In the genomic region with DNA sequence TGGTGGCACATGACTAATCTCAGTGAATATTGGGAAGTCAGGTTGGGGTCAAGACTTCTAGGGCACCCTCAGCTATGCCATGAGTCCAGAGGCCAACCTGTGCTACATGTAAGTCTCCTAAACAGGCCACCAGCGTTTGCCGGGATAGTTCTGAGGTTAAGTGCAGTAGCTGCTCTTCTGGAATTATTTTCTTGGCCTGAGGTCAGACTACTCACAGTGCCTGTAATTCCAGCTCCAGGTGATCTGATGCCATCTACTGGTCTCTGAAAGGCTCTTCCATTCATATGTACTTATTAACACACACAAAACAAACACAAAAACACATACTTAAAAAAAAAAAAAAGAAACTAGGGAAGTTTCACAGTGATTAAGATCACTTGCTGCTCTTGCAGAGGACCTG, we compare ENCODE assay signal across 10 mouse cellular contexts. TPM values are rescaled to one million over a fixed set of nuclear protein-coding genes. Genes with fewer than 3 reads are reported as not detected.
A peak's percentile ranks its signal among the peaks of the same experiment; 100 is the strongest.
DNase-seq lines count a peak whose midpoint lies in the region; ATAC-seq and TF ChIP-seq lines count a peak whose summit lies in the region.
"Had no signal": no experiment of that assay in that cellular context is flagged by ENCODE, and none has a peak within 500 bp of the region (broad histone marks: within the 10 kb centered on the region; RNA-seq: fewer than 3 reads in every experiment).

No protein-coding gene starts in this region.

- H3K4me3 ChIP-seq in kidney, embryonic 16.5 days (ENCODE audit: low read length) = no peak overlapping the region
- no peak overlapping the region for H3K4me3 ChIP-seq in lung, embryonic 14.5 days (ENCODE audit: low read depth, low read length)
- H3K4me3 ChIP-seq: embryonic facial prominence, embryonic 12.5 days had no signal

- no peak overlapping the region for H3K4me2 ChIP-seq in kidney, embryonic 16.5 days (replicated peaks; ENCODE audit: low read depth, low read length)
- H3K4me2 ChIP-seq in lung, embryonic 14.5 days = no peak overlapping the region
- H3K4me2 ChIP-seq: embryonic facial prominence, embryonic 12.5 days had no signal

- H3K27ac ChIP-seq in kidney, embryonic 16.5 days (ENCODE audit: low read length) = no peak overlapping the region
- no peak overlapping the region for H3K27ac ChIP-seq in lung, embryonic 14.5 days (ENCODE audit: low read depth)
- H3K27ac ChIP-seq: embryonic facial prominence, embryonic 12.5 days had no signal

- H3K9ac ChIP-seq in kidney, embryonic 16.5 days (replicated peaks; ENCODE audit: low read length) = no peak overlapping the region
- no peak overlapping the region for H3K9ac ChIP-seq in lung, embryonic 14.5 days
- H3K9ac ChIP-seq: embryonic facial prominence, embryonic 12.5 days had no signal

- H3K27me3 ChIP-seq in kidney, embryonic 16.5 days (ENCODE audit: insufficient read depth, low read length) = no peaks in the 10 kb centered on the region
- no peaks in the 10 kb centered on the region for H3K27me3 ChIP-seq in lung, embryonic 14.5 days (ENCODE audit: insufficient read depth, low read length)
- H3K27me3 ChIP-seq: embryonic facial prominence, embryonic 12.5 days had no signal

- DNase-seq in CD4-positive, CD25-positive, alpha-beta regulatory T cell, adult 2 months (ENCODE audit: low read depth, low spot score) = peak; percentile 18
- DNase-seq in kidney, adult 18-20 months = peak; percentile 23
- DNase-seq in cerebellum, adult 9-11 months = peak; percentile 10
- peak; percentile 40 for DNase-seq in lung, embryonic 14.5 days
- no peak for DNase-seq in ovary, postnatal 14 days (ENCODE audit: low spot score)
- no peak for DNase-seq in neural tube, embryonic 10.5 days (ENCODE audit: extremely low spot score, low spot score)

- ATAC-seq in CD4-positive, CD25-positive, alpha-beta regulatory T cell, adult 4 months = no peak
- ATAC-seq in kidney, embryonic 16.5 days (ENCODE audit: low FRiP score, low TSS enrichment) = no peak
- no peak for ATAC-seq in lung, embryonic 14.5 days (ENCODE audit: insufficient read depth)
- ATAC-seq: midbrain, embryonic 16.5 days had no signal

- 0 out of 2 replicates have a peak, but pooled peaks have one; percentile 15 for TF ChIP-seq CTCF in lung, embryonic 14.5 days (IDR thresholded peaks at IDR 0.05; ENCODE audit: low read depth)

- H3K4me1 ChIP-seq in kidney, embryonic 16.5 days (ENCODE audit: insufficient read depth, low read length) = no peaks in the 10 kb centered on the region
- H3K4me1 ChIP-seq in lung, embryonic 14.5 days (ENCODE audit: insufficient read depth) = no peaks in the 10 kb centered on the region
- H3K4me1 ChIP-seq: embryonic facial prominence, embryonic 12.5 days had no signal

- 56% methylated on average over 2 of the region's 2 CpGs for WGBS in kidney, embryonic 16.5 days
- 55% methylated on average over 2 of the region's 2 CpGs for WGBS in lung, embryonic 14.5 days

- no peaks in the 10 kb centered on the region for H3K9me3 ChIP-seq in kidney, embryonic 16.5 days (ENCODE audit: low read length)
- no peaks in the 10 kb centered on the region for H3K9me3 ChIP-seq in lung, embryonic 14.5 days (ENCODE audit: low read depth, low read length)
- H3K9me3 ChIP-seq: embryonic facial prominence, embryonic 12.5 days had no signal

- peaks cover 63% of the 10 kb centered on the region for H3K36me3 ChIP-seq in kidney, embryonic 16.5 days (ENCODE audit: insufficient read depth, low read length)
- peaks cover 82% of the 10 kb centered on the region for H3K36me3 ChIP-seq in lung, embryonic 14.5 days (ENCODE audit: insufficient read depth)

RNA-seq across cellular contexts. Expression of a gene that starts 13.5 kb away (rescaled TPM):
- 100 to 1,000 TPM in 1 of 2 experiments, 10 to 100 TPM in 1; 78.7 to 103 TPM for polyA plus RNA-seq in CD4-positive, CD25-positive, alpha-beta regulatory T cell, adult 4 months (2017; shearing (Covaris generic))
- 181 TPM in 2 replicates for polyA plus RNA-seq in kidney, embryonic 16.5 days (2015; fragmentation: Nextera tagmentation; extraction: Ambion mirVana)
- polyA plus RNA-seq in lung, embryonic 14.5 days (2014; fragmentation: Nextera tagmentation; extraction: Ambion mirVana) = 181 and 202 TPM in 2 replicates

RNA-seq across cellular contexts. Expression of a gene that starts 39.7 kb away (rescaled TPM):
- 10 to 100 TPM in 1 of 2 experiments, 1 to 10 TPM in 1; 9.7 to 12.3 TPM for polyA plus RNA-seq in CD4-positive, CD25-positive, alpha-beta regulatory T cell, adult 4 months (2017; shearing (Covaris generic))
- polyA plus RNA-seq in kidney, embryonic 16.5 days (2015; fragmentation: Nextera tagmentation; extraction: Ambion mirVana) = 25.3 and 26.7 TPM in 2 replicates
- polyA plus RNA-seq in lung, embryonic 14.5 days (2014; fragmentation: Nextera tagmentation; extraction: Ambion mirVana) = 27.7 and 31.2 TPM in 2 replicates

Comparison
In these comparisons a context has a peak if more than half of its experiments do, and no peak if none do; other contexts are left out.
1. DNase-seq: peak in CD4-positive, CD25-positive, alpha-beta regulatory T cell, adult 2 months (single experiment), kidney, adult 18-20 months (single experiment), cerebellum, adult 9-11 months (single experiment) and lung, embryonic 14.5 days (single experiment); none in ovary, postnatal 14 days (single experiment) and neural tube, embryonic 10.5 days (single experiment).